Mouse (Mus musculus): Measurements from ENCODE around the gene Sox11.

Gene Sox11

GRCm38 (mm10) chr12:27336336-27336735 lies 6.0 kb downstream of the Sox11 start:
- no peak for DNase-seq (ENCODE audit: low spot score)

- no peak for DNase-seq (ENCODE audit: low spot score)
Measured at GRCm38 (mm10) chr12:27335356-27336055, 6.9 kb downstream of the Sox11 start.

DNA sequence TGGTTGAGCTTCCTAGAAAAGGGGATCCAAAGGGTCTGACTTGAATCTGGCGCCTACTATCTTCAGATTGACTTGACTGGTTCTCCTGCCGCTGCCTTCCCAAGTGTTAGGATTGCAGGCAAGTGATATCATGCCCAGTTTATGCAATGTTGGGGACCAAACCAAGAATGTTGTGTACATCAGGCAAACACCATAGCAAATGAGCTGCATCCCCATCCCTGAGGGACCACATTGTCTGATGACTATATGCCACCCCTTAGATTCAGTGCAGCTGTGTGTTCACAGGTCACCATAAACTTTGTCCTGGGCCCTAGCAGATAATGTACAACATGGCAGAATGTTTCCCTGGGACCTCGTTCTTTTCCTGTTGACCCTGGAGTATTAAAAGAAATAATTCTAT lies 8.8 kb downstream of the Sox11 start:
- no peak for DNase-seq (ENCODE audit: low spot score)

- DNase-seq (ENCODE audit: low spot score) = no peak
Measured at GRCm38 (mm10) chr12:27323423-27323822, 19.0 kb downstream of the Sox11 start.

- no peak for DNase-seq (ENCODE audit: low spot score)
Measured at GRCm38 (mm10) chr12:27320705-27321104, 21.7 kb downstream of the Sox11 start.

DNA sequence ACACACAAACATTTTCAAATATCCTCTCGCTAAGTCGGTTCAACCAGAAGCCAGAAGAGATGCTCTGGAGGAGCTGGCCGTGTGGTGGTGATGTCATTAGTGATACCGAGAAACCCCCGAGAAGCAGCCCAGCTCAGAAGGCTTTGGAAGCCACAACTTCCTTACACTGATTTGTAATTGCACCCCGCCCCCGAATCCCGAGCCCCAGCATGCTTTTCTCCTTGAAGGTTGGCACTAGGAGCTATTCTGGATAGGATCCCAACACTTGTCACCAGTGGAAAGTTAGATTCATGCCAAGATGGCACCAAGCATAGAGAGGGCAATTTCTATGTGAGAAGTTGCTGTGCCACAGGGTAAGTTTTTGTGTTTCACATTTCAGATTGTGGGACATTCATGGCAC lies 29.4 kb downstream of the Sox11 start:
- DNase-seq (ENCODE audit: low spot score) = no peak

DNA sequence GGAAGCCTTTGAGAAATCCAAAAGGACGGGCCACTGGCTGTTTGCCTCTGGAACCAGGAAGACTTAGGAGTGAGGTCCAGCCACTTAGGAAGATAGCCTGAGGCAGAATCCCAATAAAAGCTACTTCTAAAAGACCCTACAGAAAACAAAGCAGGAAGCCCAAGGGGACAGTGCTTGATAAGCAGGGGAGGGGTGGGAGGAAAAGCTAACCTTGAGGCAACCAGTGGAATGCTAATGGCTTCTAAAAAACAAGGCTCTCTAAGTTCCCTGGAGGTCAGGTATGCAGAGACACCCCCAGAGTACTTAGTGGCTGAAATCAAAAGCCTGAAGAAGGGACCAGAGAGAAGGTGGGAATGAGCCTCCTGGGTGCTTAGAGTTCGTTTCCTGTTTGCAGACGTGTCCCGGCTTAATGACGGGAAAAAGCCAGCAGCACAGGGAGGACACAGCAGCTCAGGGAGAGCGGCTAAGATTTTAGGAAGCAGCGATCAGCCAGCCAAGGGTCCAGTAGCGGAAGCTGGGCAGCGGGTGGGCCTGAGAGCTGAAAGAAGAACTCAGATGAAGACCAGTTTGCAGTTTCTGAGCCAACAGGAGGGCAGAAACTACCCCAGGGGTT lies 30.4 kb downstream of the Sox11 start:
- no peak for DNase-seq (ENCODE audit: low spot score)

DNA sequence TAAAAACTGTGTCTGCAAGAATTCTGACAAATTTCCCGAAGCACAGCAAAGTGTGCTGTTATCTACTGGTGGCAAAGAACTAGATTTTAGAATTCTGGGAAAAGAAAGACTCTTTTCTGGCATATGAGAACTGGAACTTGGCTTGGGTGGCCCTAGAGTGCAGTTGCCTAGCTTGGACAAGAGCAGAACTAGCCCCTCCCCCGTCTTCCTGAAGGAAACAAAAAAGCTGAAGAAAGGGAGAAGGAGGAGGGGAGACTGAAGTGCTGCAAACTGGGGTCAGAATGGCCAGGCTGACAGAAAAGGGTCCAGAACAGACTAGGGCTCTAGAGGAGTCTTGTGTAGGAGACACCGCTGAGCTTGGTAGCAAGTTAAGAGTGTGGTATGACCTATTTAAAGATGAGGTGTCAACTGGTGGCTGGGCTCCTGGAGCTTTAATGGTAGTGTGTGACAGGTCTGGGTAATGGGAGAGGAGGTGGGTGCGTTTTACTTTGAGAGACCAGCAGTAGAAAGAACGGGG lies 31.0 kb downstream of the Sox11 start:
- DNase-seq (ENCODE audit: low spot score) = no peak

GRCm38 (mm10) chr12:27310703-27311102 lies 31.7 kb downstream of the Sox11 start:
- no peak for DNase-seq (ENCODE audit: low spot score)

DNA sequence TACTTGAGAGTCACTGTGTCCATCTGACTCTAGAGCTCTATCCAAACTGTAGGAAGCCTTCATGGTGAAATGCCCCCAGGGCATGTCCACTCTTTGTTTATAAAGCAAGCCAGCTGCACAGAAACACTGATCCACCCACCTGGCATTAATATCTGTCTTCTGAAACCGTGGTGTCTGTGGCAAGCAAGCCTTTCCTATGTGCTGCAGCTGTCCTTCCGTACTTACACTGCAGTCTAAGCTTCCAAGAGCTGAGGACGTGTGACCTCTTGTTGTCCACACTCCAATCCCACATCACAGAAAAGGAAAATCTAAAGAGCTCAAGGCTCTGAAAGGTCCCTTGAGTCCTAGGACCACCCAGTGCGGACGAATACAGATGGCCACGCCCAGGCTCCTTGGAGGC lies 32.4 kb downstream of the Sox11 start:
- DNase-seq (ENCODE audit: low spot score) = no peak

GRCm38 (mm10) chr12:27304713-27305437 lies 37.5 kb downstream of the Sox11 start:
- DNase-seq (ENCODE audit: low spot score) = no peak

DNA sequence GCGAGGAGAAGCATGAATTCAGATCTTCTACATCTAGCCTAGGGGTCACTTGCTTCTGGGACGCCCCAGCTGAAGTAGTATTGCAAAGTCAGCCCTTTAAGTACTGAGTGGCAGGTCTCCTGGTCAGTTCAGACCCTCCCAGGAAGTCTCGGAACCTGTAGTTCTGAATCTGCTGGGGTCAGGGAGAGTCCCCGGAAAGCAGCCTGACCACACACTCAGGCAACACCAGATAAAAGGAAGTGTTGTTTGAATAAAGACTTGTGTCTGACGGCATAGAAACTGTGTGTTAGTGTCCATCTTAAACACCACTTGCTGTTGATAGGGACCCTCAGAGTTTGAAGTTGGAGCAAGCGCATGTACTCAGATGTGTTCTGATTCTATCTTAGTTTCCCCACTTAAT lies 39.2 kb downstream of the Sox11 start:
- DNase-seq (ENCODE audit: low spot score) = no peak

DNA sequence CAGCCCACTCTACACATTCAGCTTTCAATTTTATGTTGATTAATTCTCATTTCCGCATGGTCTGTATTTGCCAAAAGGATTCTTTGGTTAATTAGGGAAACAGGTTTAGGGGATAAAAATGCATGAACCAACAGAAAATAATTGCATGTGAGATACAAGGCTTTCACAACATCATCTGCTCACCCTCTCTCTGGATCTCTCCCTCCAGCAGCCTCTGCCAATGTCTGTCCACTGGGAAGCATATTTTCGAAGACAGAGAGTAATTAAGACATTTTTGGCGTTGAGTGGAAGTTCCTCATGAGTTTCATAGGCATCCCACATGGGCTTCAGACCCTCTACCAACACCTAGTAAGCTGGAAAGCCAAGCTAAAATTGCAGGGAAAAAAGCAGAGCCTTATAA lies 43.7 kb downstream of the Sox11 start:
- DNase-seq (ENCODE audit: low spot score) = no peak

DNA sequence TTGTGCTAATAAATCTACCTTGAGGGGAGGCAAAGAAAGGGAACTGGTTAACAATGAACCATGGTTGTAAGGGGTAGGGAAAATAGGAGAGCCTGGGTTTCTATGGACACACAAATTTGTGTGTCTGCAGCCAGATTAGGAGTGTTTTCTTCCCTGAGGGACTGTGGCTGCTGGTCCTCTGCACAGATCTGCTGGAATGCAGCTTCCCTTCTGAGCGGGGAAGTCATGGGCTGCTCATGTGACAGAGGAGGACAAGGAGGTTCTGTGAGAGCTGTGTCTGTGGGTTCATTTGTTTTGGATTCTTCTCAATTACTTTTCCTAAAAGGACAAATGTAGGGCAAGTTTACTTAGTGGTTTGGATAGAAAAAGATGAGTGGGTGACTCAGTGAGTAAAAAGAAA lies 48.2 kb downstream of the Sox11 start:
- DNase-seq (ENCODE audit: low spot score) = no peak

GRCm38 (mm10) chr12:27293736-27294135 lies 48.6 kb downstream of the Sox11 start:
- DNase-seq (ENCODE audit: low spot score) = no peak

- DNase-seq (ENCODE audit: low spot score) = no peak
Measured at GRCm38 (mm10) chr12:27293208-27293607, 49.2 kb downstream of the Sox11 start.
